Mouse (Mus musculus) limb, embryonic 13.5 days (tissue): ENCODE measurements around the gene Defb5. TPM values are rescaled to one million over a fixed set of nuclear protein-coding genes. Genes with fewer than 3 reads are reported as not detected.
"Not testable (repeated sequence)": the region's sequence is repeated elsewhere in the genome, so short reads cannot be mapped to it uniquely, and the experiment has no call there.

Experiments
- ATAC-seq: fragments of 200-750 bp; cut with Nextera tagmentation; 2 replicates; pipeline ENCODE4 v1.8.0; 2017; ENCODE audit warnings: low read depth, moderate number of reproducible peaks, moderate TSS enrichment; ENCODE audit not compliant: low FRiP score
- H3K27ac ChIP-seq: fragments of 300-500 bp; sonication (generic); 2 replicates; pipeline ENCODE4 v1.5.1; 2015; ENCODE audit warnings: inconsistent platforms, mild to moderate bottlenecking, moderate library complexity
- H3K27me3 ChIP-seq: fragments of 300-500 bp; sonication (generic); 2 replicates; pipeline ENCODE4 v1.6.1; 2015; ENCODE audit warnings: mild to moderate bottlenecking, inconsistent platforms
- H3K36me3 ChIP-seq: fragments of 300-500 bp; sonication (generic); 2 replicates; pipeline ENCODE4 v1.6.1; 2015; ENCODE audit warnings: inconsistent platforms, mild to moderate bottlenecking, moderate library complexity
- H3K4me1 ChIP-seq: fragments of 300-500 bp; sonication (generic); 2 replicates; pipeline ENCODE4 v1.6.1; 2015; ENCODE audit warnings: inconsistent platforms
- H3K4me2 ChIP-seq: fragments of 300-500 bp; sonication (generic); replicated peaks from 2 replicates; pipeline ENCODE4 v1.6.1; 2015; ENCODE audit warnings: inconsistent platforms, mild to moderate bottlenecking, moderate library complexity
- H3K4me3 ChIP-seq: fragments of 300-500 bp; sonication (generic); 2 replicates; pipeline ENCODE4 v1.5.1; 2015; ENCODE audit warnings: moderate library complexity, mild to moderate bottlenecking, inconsistent platforms
- H3K9ac ChIP-seq: fragments of 300-500 bp; sonication (generic); 2 replicates; pipeline ENCODE4 v1.6.1; 2015; ENCODE audit warnings: mild to moderate bottlenecking, inconsistent platforms
- H3K9me3 ChIP-seq: fragments of 300-500 bp; sonication (generic); 2 replicates; pipeline ENCODE4 v1.6.1; 2016; ENCODE audit warnings: inconsistent platforms
- WGBS: fragments of 180-500 bp; shearing (Covaris S2); methylation state at CpG from one replicate; pipeline ENCODE4 v1.1.7; 2015; 5-methylcytosine and 5-hydroxymethylcytosine counted together
- polyA plus RNA-seq: library from polyadenylated mRNA; unstranded; fragments of >200 nt; fragmentation: Nextera tagmentation; extraction: Ambion mirVana; gene quantifications from 2 replicates; pipeline ENCODE4 v1.2.1, GENCODE M21; 2015

Defb5 gene
- polyA plus RNA-seq: not detected in 2 replicates

- Histone ChIP-seq H3K27ac (no peak within 1 kb of the TSS), H3K27me3 (no peaks in the 10 kb centered on the region), H3K4me1 (no peaks in the 10 kb centered on the region), H3K4me2 (no peak within 1 kb of the TSS), H3K9me3 (no peaks in the 10 kb centered on the region), H3K9ac (no peak within 1 kb of the TSS), H3K36me3 (no peaks in the 10 kb centered on the region), H3K4me3 (no peak within 1 kb of the TSS)
- no peak for ATAC-seq
- 92% methylated on average over 5 of the region's 5 CpGs for WGBS
These were observed at the start of gene Defb5 for GRCm38 (mm10) chr8:19247280-19247679. Gene Defb5 (plus strand): TSS chr8:19247580.

DNA sequence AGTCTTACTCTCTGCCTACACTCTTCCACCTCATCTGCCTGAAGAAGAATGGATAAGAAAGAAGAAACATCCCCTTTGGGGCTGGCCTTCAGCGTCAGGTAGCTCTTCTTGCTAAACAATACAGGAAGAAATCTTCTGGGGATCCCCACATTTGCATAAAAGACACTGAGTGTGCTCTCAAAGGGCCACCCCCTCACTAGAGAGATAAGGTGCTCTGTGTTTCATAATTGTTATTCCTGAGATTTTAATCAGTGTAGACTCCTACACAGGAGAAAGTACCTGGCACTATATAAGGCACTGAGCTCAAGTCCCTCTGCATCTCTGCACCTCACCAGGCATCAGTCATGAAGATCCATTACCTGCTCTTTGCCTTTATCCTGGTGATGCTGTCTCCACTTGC is 22.2 kb upstream of the Defb5 start, which contains the start of gene Defb6:
Defb6 (plus strand) TSS at position 318 of the 400 bp plus-strand sequence.
- Histone ChIP-seq H3K27ac (no peak within 1 kb of the TSS), H3K9ac (no peak within 1 kb of the TSS), H3K9me3 (0 out of 2 replicates have a peak, but pooled peaks cover 3% of the 10 kb centered on the region), H3K4me2 (no peak within 1 kb of the TSS), H3K4me1 (no peaks in the 10 kb centered on the region), H3K36me3 (no peaks in the 10 kb centered on the region), H3K4me3 (no peak within 1 kb of the TSS), H3K27me3 (no peaks in the 10 kb centered on the region)
- no peak for ATAC-seq
- WGBS: 51% methylated on average over 1 of the region's 1 CpGs

GRCm38 (mm10) chr8:19238101-19238500 is 9.3 kb upstream of the Defb5 start:
- Histone ChIP-seq H3K9ac (no peak overlapping the region), H3K4me3 (no peak overlapping the region), H3K36me3 (no peaks in the 10 kb centered on the region), H3K27me3 (no peaks in the 10 kb centered on the region), H3K27ac (no peak overlapping the region), H3K4me1 (no peaks in the 10 kb centered on the region), H3K4me2 (no peak overlapping the region), H3K9me3 (no peaks in the 10 kb centered on the region)
- ATAC-seq: no peak
- WGBS: 59% methylated on average over 1 of the region's 1 CpGs

DNA sequence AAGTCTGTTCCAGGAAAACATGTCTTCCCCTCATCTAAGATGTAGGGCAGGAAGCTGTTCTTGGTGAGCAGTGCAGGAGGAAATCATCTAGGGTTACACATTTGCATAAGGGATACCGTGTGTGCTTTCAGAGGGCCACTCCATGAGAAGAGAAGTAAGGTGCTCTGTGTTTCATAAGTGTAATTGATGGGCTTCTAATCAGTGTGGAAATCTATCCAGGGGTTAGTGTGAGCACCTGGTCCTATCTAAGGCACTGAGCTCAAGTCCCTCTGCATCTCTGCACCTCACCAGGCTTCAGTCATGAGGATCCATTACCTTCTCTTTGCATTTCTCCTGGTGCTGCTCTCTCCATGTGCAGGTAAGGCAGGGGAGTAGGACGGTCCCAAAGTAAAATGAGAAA is 7.8 kb upstream of the Defb5 start, which contains the start of gene Defb46:
Defb46 (plus strand) TSS at position 301 of the 400 bp plus-strand sequence.
- Histone ChIP-seq H3K27me3 (no peaks in the 10 kb centered on the region), H3K36me3 (no peaks in the 10 kb centered on the region), H3K27ac (no peak within 1 kb of the TSS), H3K4me2 (no peak within 1 kb of the TSS), H3K9me3 (no peaks in the 10 kb centered on the region), H3K9ac (no peak within 1 kb of the TSS), H3K4me3 (no peak within 1 kb of the TSS), H3K4me1 (no peaks in the 10 kb centered on the region)
- WGBS: 70% methylated on average over 2 of the region's 2 CpGs
- no peak for ATAC-seq

- ATAC-seq: no peak
- H3K27ac ChIP-seq: no peak overlapping the region
- H3K4me2 ChIP-seq: no peak overlapping the region
These were observed 10.8 kb downstream of the Defb5 start for GRCm38 (mm10) chr8:19258136-19258535.

GRCm38 (mm10) chr8:19259667-19260066 is 12.3 kb downstream of the Defb5 start:
- no peak for ATAC-seq
- Histone ChIP-seq H3K4me3 (no peak overlapping the region), H3K9me3 (0 out of 2 replicates have a peak, but pooled peaks cover 8% of the 10 kb centered on the region), H3K9ac (no peak overlapping the region), H3K27ac (no peak overlapping the region), H3K4me1 (no peaks in the 10 kb centered on the region), H3K27me3 (no peaks in the 10 kb centered on the region), H3K4me2 (no peak overlapping the region), H3K36me3 (no peaks in the 10 kb centered on the region)
- 56% methylated on average over 3 of the region's 3 CpGs for WGBS

More at GRCm38 (mm10) chr8:19258136-19258535, 10.8 kb downstream of the Defb5 start:
- no peak overlapping the region for H3K9ac ChIP-seq
- no peaks in the 10 kb centered on the region for H3K27me3 ChIP-seq
- no peaks in the 10 kb centered on the region for H3K4me1 ChIP-seq
- H3K4me3 ChIP-seq: no peak overlapping the region
- no peaks in the 10 kb centered on the region for H3K36me3 ChIP-seq
- 0 out of 2 replicates have a peak, but pooled peaks cover 8% of the 10 kb centered on the region for H3K9me3 ChIP-seq

- whole genome bisulfite sequencing: 50% methylated on average over 2 of the region's 2 CpGs
- not testable (repeated sequence) for H3K9me3 ChIP-seq, H3K9ac ChIP-seq, ATAC-seq, H3K4me2 ChIP-seq, H3K27me3 ChIP-seq, H3K4me1 ChIP-seq, H3K36me3 ChIP-seq, H3K27ac ChIP-seq, H3K4me3 ChIP-seq
These were observed 45.7 kb downstream of the Defb5 start, which contains the start of gene Defb3 for GRCm38 (mm10) chr8:19293060-19293459. Gene Defb3 (plus strand): TSS chr8:19293360.

- H3K9ac ChIP-seq, H3K36me3 ChIP-seq, H3K27me3 ChIP-seq, ATAC-seq, H3K27ac ChIP-seq, H3K4me1 ChIP-seq, H3K9me3 ChIP-seq, H3K4me3 ChIP-seq, H3K4me2 ChIP-seq: not testable (repeated sequence)
- 62% methylated on average over 3 of the region's 3 CpGs for WGBS
These were observed 51.0 kb downstream of the Defb5 start for GRCm38 (mm10) chr8:19298361-19298760.

Other genes with a start within 250 kb of the Defb5 start
- gene Defb38, start 221.0 kb upstream of the Defb5 start, polyA plus RNA-seq: not detected in 2 replicates
- gene Defb39, start 182.8 kb upstream of the Defb5 start, polyA plus RNA-seq: not detected in 2 replicates
- not detected in 2 replicates for gene Defb12, start 132.7 kb upstream of the Defb5 start, polyA plus RNA-seq
- not detected in 2 replicates for gene Defb34, start 123.8 kb upstream of the Defb5 start, polyA plus RNA-seq
- gene Gm45826, start 106.8 kb upstream of the Defb5 start, polyA plus RNA-seq: not detected in 2 replicates
- not detected in 2 replicates for gene Defb14, start 53.2 kb upstream of the Defb5 start, polyA plus RNA-seq
- gene Defb4, start 48.9 kb upstream of the Defb5 start, polyA plus RNA-seq: not detected in 2 replicates
- gene Defb6, start 22.1 kb upstream of the Defb5 start, polyA plus RNA-seq: not detected in 2 replicates
- not detected in 2 replicates for gene Defb46, start 7.7 kb upstream of the Defb5 start, polyA plus RNA-seq
- not detected in 2 replicates for gene Defb3, start 45.8 kb downstream of the Defb5 start, polyA plus RNA-seq
- gene Defb8, start 200.0 kb downstream of the Defb5 start, polyA plus RNA-seq: not detected in 2 replicates
- not detected in 2 replicates for gene Defb7, start 247.5 kb downstream of the Defb5 start, polyA plus RNA-seq